Mouse (Mus musculus) forebrain, embryonic 12.5 days (tissue): ENCODE measurements around the gene Glis1. TPM values are rescaled to one million over a fixed set of nuclear protein-coding genes. Genes with fewer than 3 reads are reported as not detected.

ENCODE experiments used
- ATAC-seq: fragments of 200-750 bp; cut with Nextera tagmentation; 2 replicates; pipeline ENCODE4 v1.8.0; 2017; ENCODE audit warnings: moderate TSS enrichment; ENCODE audit not compliant: low FRiP score
- H3K27ac ChIP-seq: fragments of 300-500 bp; sonication (generic); 2 replicates; pipeline ENCODE4 v1.5.1; 2016; ENCODE audit warnings: mild to moderate bottlenecking
- H3K27me3 ChIP-seq: fragments of 300-500 bp; sonication (generic); 2 replicates; pipeline ENCODE4 v1.6.1; 2016; ENCODE audit warnings: mild to moderate bottlenecking
- H3K36me3 ChIP-seq: fragments of 300-500 bp; sonication (generic); replicated peaks from 2 replicates; pipeline ENCODE4 v1.6.1; 2016; ENCODE audit warnings: mild to moderate bottlenecking
- H3K4me1 ChIP-seq: fragments of 300-500 bp; sonication (generic); 2 replicates; pipeline ENCODE4 v1.6.1; 2016
- H3K4me2 ChIP-seq: fragments of 300-500 bp; sonication (generic); 2 replicates; pipeline ENCODE4 v1.6.1; 2016; ENCODE audit warnings: mild to moderate bottlenecking, moderate library complexity
- H3K4me3 ChIP-seq: fragments of 300-500 bp; sonication (generic); replicated peaks from 2 replicates; pipeline ENCODE4 v1.5.1; 2016; ENCODE audit warnings: mild to moderate bottlenecking
- H3K9ac ChIP-seq: fragments of 300-500 bp; sonication (generic); 2 replicates; pipeline ENCODE4 v1.6.1; 2016; ENCODE audit warnings: mild to moderate bottlenecking
- H3K9me3 ChIP-seq: fragments of 300-500 bp; sonication (generic); 2 replicates; pipeline ENCODE4 v1.6.1; 2016
- WGBS: fragments of 180-500 bp; shearing (Covaris S2); methylation state at CpG from one replicate; pipeline ENCODE4 v1.1.7; 2016; 5-methylcytosine and 5-hydroxymethylcytosine counted together
- polyA plus RNA-seq: library from polyadenylated mRNA; unstranded; fragments of >200 nt; fragmentation: Nextera tagmentation; extraction: Ambion mirVana; gene quantifications from 2 replicates; pipeline ENCODE4 v1.2.1, GENCODE M21; 2016

The Glis1 gene
- polyA plus RNA-seq, 1 experiment from 2014 or later, result 3.8 TPM

- WGBS, result 89% methylated on average over 5 of the region's 5 CpGs
- no peak overlapping the region for H3K27ac ChIP-seq
- H3K4me2 ChIP-seq, result no peak overlapping the region
- no peak overlapping the region for H3K9ac ChIP-seq
- no peak for ATAC-seq
- no peaks in the 10 kb centered on the region for H3K4me1 ChIP-seq
- H3K9me3 ChIP-seq, result no peaks in the 10 kb centered on the region
- no peak overlapping the region for H3K4me3 ChIP-seq
- H3K36me3 ChIP-seq, result no peaks in the 10 kb centered on the region
- H3K27me3 ChIP-seq, result no peaks in the 10 kb centered on the region
Observed at GRCm38 (mm10) chr4:107492991-107493390, 58.6 kb downstream of the Glis1 start.

GRCm38 (mm10) chr4:107495751-107496430 lies 61.5 kb downstream of the Glis1 start:
- no peak for ATAC-seq
- Histone ChIP-seq H3K9ac (no peak overlapping the region), H3K9me3 (no peaks in the 10 kb centered on the region), H3K36me3 (no peaks in the 10 kb centered on the region), H3K27ac (no peak overlapping the region), H3K4me3 (no peak overlapping the region), H3K27me3 (no peaks in the 10 kb centered on the region), H3K4me1 (no peaks in the 10 kb centered on the region), H3K4me2 (no peak overlapping the region)
- 78% methylated on average over 9 of the region's 9 CpGs for WGBS

DNA sequence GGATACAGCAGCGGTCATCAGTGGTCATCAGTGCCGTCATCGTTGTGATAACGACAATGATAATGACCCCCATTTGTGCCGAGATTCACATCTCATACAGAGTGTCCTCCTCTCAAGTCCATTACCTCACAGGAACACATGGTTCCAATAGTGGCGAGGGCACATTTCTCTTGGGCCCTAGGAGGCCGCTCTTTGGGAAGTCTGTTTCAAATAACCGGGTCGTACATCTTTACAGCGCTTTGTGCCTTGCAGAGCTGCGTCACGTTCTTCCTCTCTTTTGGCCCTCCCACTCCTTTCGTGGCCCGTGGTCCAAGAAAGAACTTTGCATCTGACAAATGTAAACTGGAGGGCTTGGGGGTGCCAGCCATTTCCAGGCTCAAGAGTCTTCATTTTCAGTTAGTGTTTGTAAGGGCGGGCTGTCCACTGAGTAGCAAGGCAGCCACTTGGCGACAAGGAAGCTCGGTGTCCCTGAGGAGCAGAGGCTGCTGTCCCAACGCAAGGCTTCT lies 63.1 kb downstream of the Glis1 start:
- H3K27ac ChIP-seq, result no peak overlapping the region

GRCm38 (mm10) chr4:107502601-107503051 lies 68.2 kb downstream of the Glis1 start:
- H3K9ac ChIP-seq, result no peak overlapping the region
- H3K36me3 ChIP-seq, result no peaks in the 10 kb centered on the region
- H3K9me3 ChIP-seq, result no peaks in the 10 kb centered on the region
- H3K27me3 ChIP-seq, result no peaks in the 10 kb centered on the region
- WGBS, result 77% methylated on average over 10 of the region's 10 CpGs
- no peak overlapping the region for H3K27ac ChIP-seq
- H3K4me2 ChIP-seq, result no peak overlapping the region
- H3K4me3 ChIP-seq, result no peak overlapping the region
- H3K4me1 ChIP-seq, result no peaks in the 10 kb centered on the region
- no peak for ATAC-seq

More for the DNA sequence above, 63.1 kb downstream of the Glis1 start:
- H3K4me3 ChIP-seq, result no peak overlapping the region
- 80% methylated on average over 18 of the region's 18 CpGs for WGBS
- ATAC-seq, result no peak
- H3K9me3 ChIP-seq, result no peaks in the 10 kb centered on the region
- no peaks in the 10 kb centered on the region for H3K36me3 ChIP-seq
- H3K4me1 ChIP-seq, result no peaks in the 10 kb centered on the region
- no peak overlapping the region for H3K4me2 ChIP-seq
- no peak overlapping the region for H3K9ac ChIP-seq
- H3K27me3 ChIP-seq, result no peaks in the 10 kb centered on the region

- Histone ChIP-seq H3K9me3 (no peaks in the 10 kb centered on the region), H3K4me2 (no peak overlapping the region), H3K4me3 (no peak overlapping the region), H3K27me3 (no peaks in the 10 kb centered on the region), H3K9ac (no peak overlapping the region), H3K27ac (no peak overlapping the region), H3K36me3 (no peaks in the 10 kb centered on the region), H3K4me1 (no peaks in the 10 kb centered on the region)
- ATAC-seq, result no peak
- 94% methylated on average over 11 of the region's 11 CpGs for WGBS
Observed at GRCm38 (mm10) chr4:107514981-107515380, 80.6 kb downstream of the Glis1 start.

DNA sequence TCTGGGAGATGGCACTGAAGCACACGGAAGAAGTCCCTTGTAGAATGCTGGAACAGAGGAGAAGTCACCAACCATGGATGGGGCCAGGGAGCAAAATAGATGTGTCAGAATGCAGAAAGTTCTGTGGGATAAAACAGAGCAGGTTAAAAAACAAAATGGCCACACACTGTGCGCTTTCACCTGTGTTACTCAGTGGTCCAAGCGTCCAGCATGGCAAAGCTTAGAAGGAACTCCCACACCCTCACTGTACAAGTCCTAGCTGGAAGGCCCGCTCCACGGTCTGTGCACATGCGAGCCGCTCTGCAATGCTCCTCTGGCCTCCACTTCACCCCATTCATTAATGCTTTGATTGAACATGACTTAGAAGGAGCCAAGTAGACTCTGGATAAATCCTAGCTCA lies 81.2 kb downstream of the Glis1 start:
- Histone ChIP-seq H3K9me3 (no peaks in the 10 kb centered on the region), H3K9ac (no peak overlapping the region), H3K4me3 (no peak overlapping the region), H3K27me3 (no peaks in the 10 kb centered on the region), H3K4me2 (no peak overlapping the region), H3K36me3 (no peaks in the 10 kb centered on the region), H3K27ac (no peak overlapping the region), H3K4me1 (peaks cover 3% of the 10 kb centered on the region)
- 91% methylated on average over 7 of the region's 7 CpGs for WGBS
- ATAC-seq, result no peak

GRCm38 (mm10) chr4:107518766-107519165 lies 84.4 kb downstream of the Glis1 start:
- WGBS, result 87% methylated on average over 11 of the region's 11 CpGs
- Histone ChIP-seq H3K9me3 (no peaks in the 10 kb centered on the region), H3K9ac (no peak overlapping the region), H3K4me3 (no peak overlapping the region), H3K36me3 (no peaks in the 10 kb centered on the region), H3K4me1 (peaks cover 11% of the 10 kb centered on the region), H3K27me3 (peaks cover 5% of the 10 kb centered on the region; the same call in 1 of the 2 replicates), H3K27ac (no peak overlapping the region), H3K4me2 (no peak overlapping the region)
- no peak for ATAC-seq

DNA sequence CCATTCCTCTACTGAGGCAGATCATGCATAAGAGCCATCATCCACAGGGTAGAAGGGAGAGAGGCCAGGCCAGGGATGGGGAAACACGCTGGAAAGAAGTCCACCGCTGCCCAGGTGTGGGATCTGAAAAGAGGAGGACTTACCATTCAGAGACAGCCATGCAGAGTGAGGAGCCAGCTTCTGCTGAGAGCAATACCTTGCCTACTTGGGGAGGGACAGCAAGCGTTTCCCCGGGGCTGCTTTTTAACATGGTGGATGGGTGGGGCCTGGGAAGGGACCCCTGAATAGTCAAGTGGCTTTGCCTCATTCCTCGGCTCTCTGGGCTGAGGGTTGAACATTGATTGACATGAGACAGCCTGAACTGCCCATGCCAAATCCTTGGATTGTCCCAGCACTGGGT lies 85.7 kb downstream of the Glis1 start:
- peaks cover 11% of the 10 kb centered on the region for H3K4me1 ChIP-seq
- 74% methylated on average over 5 of the region's 5 CpGs for WGBS
- no peak overlapping the region for H3K27ac ChIP-seq
- no peak overlapping the region for H3K4me2 ChIP-seq
- no peaks in the 10 kb centered on the region for H3K9me3 ChIP-seq
- H3K9ac ChIP-seq, result no peak overlapping the region
- no peaks in the 10 kb centered on the region for H3K36me3 ChIP-seq
- H3K4me3 ChIP-seq, result no peak overlapping the region
- peaks cover 5% of the 10 kb centered on the region; the same call in 1 of the 2 replicates for H3K27me3 ChIP-seq
- ATAC-seq, result no peak

DNA sequence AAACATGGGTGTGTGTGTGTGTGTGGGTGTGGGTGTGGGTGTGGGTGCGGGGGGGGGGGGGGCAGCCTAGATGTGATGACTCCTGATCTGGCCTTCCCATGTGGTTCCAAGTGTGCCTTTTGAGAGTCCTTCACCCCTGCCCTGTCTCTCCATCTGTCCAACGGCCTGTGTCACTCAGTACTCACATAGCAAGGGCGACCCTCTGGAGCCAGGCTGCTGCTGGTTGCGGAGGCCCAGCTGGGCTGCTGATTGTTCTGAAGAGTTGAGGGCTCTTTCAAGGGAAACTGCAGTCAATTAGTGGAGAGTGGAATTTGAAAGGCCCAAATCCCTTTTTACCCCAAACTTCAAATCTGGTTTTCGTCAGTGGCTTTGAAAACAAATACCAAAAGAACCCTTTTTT lies 86.4 kb downstream of the Glis1 start:
- Histone ChIP-seq H3K27me3 (peaks cover 5% of the 10 kb centered on the region; the same call in 1 of the 2 replicates), H3K4me3 (no peak overlapping the region), H3K9me3 (no peaks in the 10 kb centered on the region), H3K9ac (no peak overlapping the region), H3K4me1 (peaks cover 11% of the 10 kb centered on the region), H3K4me2 (no peak overlapping the region), H3K27ac (no peak overlapping the region), H3K36me3 (no peaks in the 10 kb centered on the region)
- ATAC-seq, result no peak
- WGBS, result 14% methylated on average over 4 of the region's 5 CpGs

DNA sequence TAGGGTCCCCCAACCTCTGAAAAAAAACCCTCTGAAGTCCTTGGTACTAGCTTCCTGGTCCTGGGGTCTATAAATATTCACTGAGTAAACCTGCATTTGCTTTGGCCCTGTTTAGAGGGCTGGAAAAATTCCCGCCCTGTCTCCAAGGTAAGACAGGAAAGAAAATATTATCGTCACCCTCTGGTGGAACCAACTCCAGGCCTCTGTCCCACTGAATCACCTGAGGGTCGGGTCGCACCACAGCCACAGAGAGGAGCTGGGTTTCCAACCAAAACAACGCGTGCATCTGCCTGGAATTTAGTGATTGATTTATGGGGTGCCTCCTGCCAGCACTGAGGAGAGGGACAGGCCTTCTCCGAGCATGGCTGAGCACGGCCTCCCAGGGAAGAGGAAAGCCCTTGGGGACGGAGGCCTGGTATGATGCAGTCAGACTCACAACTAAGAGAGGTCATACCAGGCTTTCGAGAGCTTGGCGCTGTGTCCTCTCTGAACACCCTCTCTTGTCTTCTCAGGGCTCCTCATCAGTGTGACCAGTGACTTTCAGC lies 89.3 kb downstream of the Glis1 start:
- no peaks in the 10 kb centered on the region for H3K36me3 ChIP-seq
- ATAC-seq, result no peak
- H3K9ac ChIP-seq, result no peak overlapping the region
- H3K4me3 ChIP-seq, result no peak overlapping the region
- H3K4me2 ChIP-seq, result no peak overlapping the region
- no peaks in the 10 kb centered on the region for H3K9me3 ChIP-seq
- no peak overlapping the region for H3K27ac ChIP-seq
- H3K4me1 ChIP-seq, result peaks cover 11% of the 10 kb centered on the region
- WGBS, result 77% methylated on average over 11 of the region's 11 CpGs
- peaks cover 5% of the 10 kb centered on the region; the same call in 1 of the 2 replicates for H3K27me3 ChIP-seq

- H3K4me3 ChIP-seq, result no peak overlapping the region
- no peak for ATAC-seq
- H3K9ac ChIP-seq, result no peak overlapping the region
- peaks cover 9% of the 10 kb centered on the region; the same call in 1 of the 2 replicates for H3K4me1 ChIP-seq
- no peaks in the 10 kb centered on the region for H3K27me3 ChIP-seq
- no peak overlapping the region for H3K4me2 ChIP-seq
- H3K27ac ChIP-seq, result no peak overlapping the region
- no peaks in the 10 kb centered on the region for H3K36me3 ChIP-seq
- no peaks in the 10 kb centered on the region for H3K9me3 ChIP-seq
- WGBS, result 90% methylated on average over 11 of the region's 11 CpGs
Observed at GRCm38 (mm10) chr4:107535126-107535525, 100.7 kb downstream of the Glis1 start.

- Histone ChIP-seq H3K36me3 (no peaks in the 10 kb centered on the region), H3K27ac (no peak overlapping the region), H3K4me3 (no peak overlapping the region), H3K4me2 (no peak overlapping the region), H3K9me3 (no peaks in the 10 kb centered on the region), H3K9ac (no peak overlapping the region), H3K4me1 (peaks cover 9% of the 10 kb centered on the region; the same call in 1 of the 2 replicates), H3K27me3 (no peaks in the 10 kb centered on the region)
- WGBS, result 66% methylated on average over 13 of the region's 13 CpGs
- ATAC-seq, result no peak
Observed at GRCm38 (mm10) chr4:107538116-107538515, 103.7 kb downstream of the Glis1 start.

GRCm38 (mm10) chr4:107538561-107538960 lies 104.2 kb downstream of the Glis1 start:
- WGBS, result 74% methylated on average over 3 of the region's 3 CpGs
- no peak overlapping the region for H3K27ac ChIP-seq
- ATAC-seq, result no peak

More at GRCm38 (mm10) chr4:107538561-107538960, 104.2 kb downstream of the Glis1 start:
- Histone ChIP-seq H3K4me1 (peaks cover 9% of the 10 kb centered on the region; the same call in 1 of the 2 replicates), H3K36me3 (no peaks in the 10 kb centered on the region), H3K9me3 (no peaks in the 10 kb centered on the region), H3K27me3 (no peaks in the 10 kb centered on the region), H3K4me3 (no peak overlapping the region), H3K4me2 (no peak overlapping the region), H3K9ac (no peak overlapping the region)
